Mouse (Mus musculus): Measurements from ENCODE around the gene Ptprk. TPM values are rescaled to one million over a fixed set of nuclear protein-coding genes. Genes with fewer than 3 reads are reported as not detected.

The Ptprk gene
- total RNA-seq, 4 experiments from 2014 or later = 48.2 to 60.4 (median 53.9) TPM

GRCm38 (mm10) chr10:28641887-28642286, 567.3 kb downstream of the Ptprk start:
- DNase-seq (ENCODE audit: low spot score in 2 of 2) = no peak

Small RNA genes within 50 kb of the gene (microRNA-seq; reads per million reads assigned to microRNA genes)
- 0 reads per million in 2 experiments for gene Gm22370

Data from left cerebral cortex, adult 8-10 months (tissue).